Mouse (Mus musculus): ENCODE measurements around the gene Nfkbie.

DNA sequence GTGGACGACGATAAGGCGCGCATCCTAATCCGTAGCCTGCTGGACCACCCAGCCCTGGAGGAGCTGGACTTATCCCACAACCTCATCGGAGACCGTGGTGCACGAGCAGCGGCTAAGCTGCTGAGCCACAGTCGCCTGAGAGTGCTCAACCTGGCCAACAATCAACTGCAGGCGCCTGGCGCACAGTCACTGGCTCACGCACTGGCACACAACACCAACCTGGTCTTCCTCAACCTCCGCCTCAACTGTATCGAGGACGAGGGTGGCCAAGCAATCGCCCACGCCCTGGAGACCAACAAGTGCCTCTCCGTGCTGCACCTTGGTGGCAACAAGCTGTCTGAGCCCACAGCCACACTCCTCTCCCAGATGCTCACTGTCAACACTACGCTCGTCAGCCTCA lies 15.8 kb upstream of the Nfkbie start:
- TF ChIP-seq POLR2A (IDR thresholded peaks at IDR 0.05; ENCODE audit: low read depth, low read length) (no peak), CTCF (IDR thresholded peaks at IDR 0.05; ENCODE audit: extremely low read depth, insufficient read depth, insufficient read length, insufficient replicate concordance) (no peak)

Measured in spleen, adult 2 months (tissue).